Mouse (Mus musculus) intestine, embryonic 16.5 days (tissue): ENCODE results near the gene Spag4. TPM values are rescaled to one million over a fixed set of nuclear protein-coding genes. Genes with fewer than 3 reads are reported as not detected.

Source experiments
- ATAC-seq: fragments of 200-750 bp; cut with Nextera tagmentation; 2 replicates; pipeline ENCODE4 v1.8.0; 2017; ENCODE audit warnings: moderate TSS enrichment, moderate library complexity
- H3K27ac ChIP-seq: fragments of 300-500 bp; sonication (generic); 2 replicates; pipeline ENCODE4 v1.5.1; 2014; ENCODE audit warnings: mild to moderate bottlenecking, low read length
- H3K27me3 ChIP-seq: fragments of 300-500 bp; sonication (generic); replicated peaks from 2 replicates; pipeline ENCODE4 v1.6.1; 2014; ENCODE audit warnings: low read length, control low read depth, mixed read lengths; ENCODE audit not compliant: control insufficient read depth, insufficient read depth
- H3K36me3 ChIP-seq: fragments of 300-500 bp; sonication (generic); 2 replicates; pipeline ENCODE4 v1.6.1; 2014; ENCODE audit warnings: low read length, control low read depth; ENCODE audit not compliant: control insufficient read depth, insufficient read depth
- H3K4me1 ChIP-seq: fragments of 300-500 bp; sonication (generic); 2 replicates; pipeline ENCODE4 v1.6.1; 2014; ENCODE audit warnings: low read length, control low read depth, mixed read lengths; ENCODE audit not compliant: control insufficient read depth, insufficient read depth
- H3K4me2 ChIP-seq: fragments of 300-500 bp; sonication (generic); 2 replicates; pipeline ENCODE4 v1.6.1; 2014; ENCODE audit warnings: low read depth, low read length, control low read depth
- H3K4me3 ChIP-seq: fragments of 300-500 bp; sonication (generic); 2 replicates; pipeline ENCODE4 v1.5.1; 2014; ENCODE audit warnings: mild to moderate bottlenecking, low read length
- H3K9ac ChIP-seq: fragments of 300-500 bp; sonication (generic); 2 replicates; pipeline ENCODE4 v1.6.1; 2014; ENCODE audit warnings: low read depth, low read length
- H3K9me3 ChIP-seq: fragments of 300-500 bp; sonication (generic); 2 replicates; pipeline ENCODE4 v1.6.1; 2016; ENCODE audit warnings: low read length, control low read depth; ENCODE audit not compliant: control insufficient read depth
- WGBS: fragments of 180-500 bp; shearing (Covaris S2); extraction: QIAGEN DNeasy Blood & Tissue Kit; methylation state at CpG from one replicate; pipeline ENCODE4 v1.1.7; 2014; 5-methylcytosine and 5-hydroxymethylcytosine counted together
- polyA plus RNA-seq: library from polyadenylated mRNA; unstranded; fragments of >200 nt; fragmentation: Nextera tagmentation; extraction: Ambion mirVana; gene quantifications from 2 replicates; pipeline ENCODE4 v1.2.1, GENCODE M21; 2015

Gene Spag4
- 1.7 and 2.4 TPM in 2 replicates for polyA plus RNA-seq

DNA sequence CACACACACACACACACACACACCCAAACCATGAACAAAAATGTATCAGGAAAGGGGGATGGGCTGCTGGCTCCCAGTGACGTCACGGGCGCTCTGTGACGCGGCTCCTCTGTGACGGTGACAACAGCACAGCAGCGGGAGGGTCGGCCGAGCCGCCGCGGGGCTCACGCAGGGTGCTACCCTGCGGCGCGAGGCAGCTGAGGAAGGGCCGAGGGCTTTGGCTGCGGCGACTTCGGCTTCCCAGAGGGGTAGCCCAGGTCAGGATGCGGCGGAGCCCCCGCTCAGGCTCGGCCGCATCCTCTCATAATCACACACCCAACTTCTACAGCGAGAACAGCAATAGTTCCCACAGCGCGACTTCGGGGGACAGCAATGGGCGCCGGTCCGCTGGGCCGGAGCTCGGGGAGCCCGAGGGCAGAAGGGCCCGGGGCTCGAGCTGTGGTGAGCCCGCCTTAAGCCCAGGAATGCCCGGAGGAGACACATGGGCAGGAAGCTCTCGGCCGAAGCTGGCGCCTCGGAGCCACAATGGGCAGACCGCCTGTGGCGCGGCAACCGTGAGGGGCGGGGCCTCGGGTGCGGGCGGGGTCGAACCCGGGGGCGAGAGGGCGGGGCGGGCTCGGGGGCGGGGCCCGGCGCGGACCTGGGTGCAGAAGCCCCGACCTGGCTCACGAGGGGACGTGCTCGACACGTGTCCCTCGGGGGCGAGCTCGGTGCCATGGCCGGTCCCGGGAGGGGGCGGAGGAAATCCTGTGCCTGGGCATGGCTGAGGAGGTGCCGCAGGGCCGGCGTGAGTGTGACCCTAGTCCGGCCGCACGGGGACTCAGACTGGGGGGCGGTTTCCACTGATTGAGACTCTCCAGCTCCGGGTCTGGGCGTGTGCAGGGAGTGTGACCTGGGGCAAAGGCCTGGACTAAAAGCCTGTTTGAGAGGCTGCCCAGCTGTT, at the start of gene Spag4:
Gene Spag4, plus strand, starts transcription at position 77 of the 943 bp plus-strand sequence.
- Histone ChIP-seq H3K27me3 (no peaks in the 10 kb centered on the region), H3K9ac (peak within 1 kb of the TSS; percentile 83), H3K4me3 (peak within 1 kb of the TSS; percentile 73), H3K9me3 (no peaks in the 10 kb centered on the region), H3K4me2 (peak within 1 kb of the TSS; percentile 95), H3K36me3 (0 out of 2 replicates have a peak, but pooled peaks cover 6% of the 10 kb centered on the region), H3K27ac (peak within 1 kb of the TSS; percentile 67), H3K4me1 (no peaks in the 10 kb centered on the region; the same call in 1 of the 2 replicates)
- peak; percentile 86 for ATAC-seq
- WGBS: under 1% methylated on average over 75 of the region's 81 CpGs

DNA sequence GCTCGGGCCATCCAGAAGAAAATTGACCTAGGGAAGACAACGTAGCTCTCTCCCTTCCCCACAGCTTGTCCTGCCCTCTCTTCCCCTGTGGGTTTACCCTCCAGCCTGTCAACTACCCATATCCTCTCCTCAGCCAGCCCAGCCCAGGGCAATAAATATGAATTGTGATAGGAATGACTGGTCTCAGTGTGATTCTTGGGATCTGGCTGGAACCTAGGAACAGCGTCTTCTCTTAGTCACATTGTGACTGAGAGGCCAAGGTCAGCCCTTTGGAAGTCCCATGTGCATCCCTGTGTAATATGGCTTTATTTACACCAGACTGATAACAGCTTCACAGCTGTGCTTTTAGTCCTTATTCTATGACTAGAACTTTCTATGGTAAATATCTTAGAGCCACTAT, 46.9 kb upstream of the Spag4 start:
- H3K27me3 ChIP-seq: no peaks in the 10 kb centered on the region
- H3K9ac ChIP-seq: no peak overlapping the region
- ATAC-seq: no peak
- H3K4me2 ChIP-seq: no peak overlapping the region
- H3K4me3 ChIP-seq: no peak overlapping the region
- H3K36me3 ChIP-seq: peaks cover 28% of the 10 kb centered on the region
- WGBS: 80% methylated on average over 3 of the region's 3 CpGs
- no peaks in the 10 kb centered on the region for H3K9me3 ChIP-seq
- no peak overlapping the region for H3K27ac ChIP-seq
- no peaks in the 10 kb centered on the region; the same call in 1 of the 2 replicates for H3K4me1 ChIP-seq

DNA sequence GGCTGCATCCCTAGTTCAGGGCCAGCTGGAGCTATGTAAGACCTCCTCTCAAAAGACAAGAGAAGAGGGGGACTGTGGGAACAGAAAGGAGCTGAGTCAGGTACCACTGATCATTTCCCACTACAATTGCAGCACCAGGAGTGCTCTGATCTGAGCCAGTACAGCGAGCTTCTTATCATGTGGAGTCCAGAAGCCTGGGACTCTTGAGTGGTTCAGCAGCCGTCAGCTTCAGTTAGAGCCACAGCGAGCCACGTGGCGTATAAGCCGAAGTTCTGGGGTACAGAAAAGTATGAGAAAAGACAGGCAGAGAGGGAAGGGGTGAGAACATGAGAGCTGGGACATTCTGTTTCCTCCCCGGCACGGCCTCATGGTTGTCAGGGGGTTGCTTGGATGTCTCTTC, 43.8 kb upstream of the Spag4 start:
- Histone ChIP-seq H3K4me1 (no peaks in the 10 kb centered on the region; the same call in 1 of the 2 replicates), H3K9ac (no peak overlapping the region), H3K4me3 (no peak overlapping the region), H3K4me2 (no peak overlapping the region), H3K27me3 (no peaks in the 10 kb centered on the region), H3K27ac (no peak overlapping the region), H3K36me3 (peaks cover 18% of the 10 kb centered on the region), H3K9me3 (no peaks in the 10 kb centered on the region)
- ATAC-seq: no peak
- WGBS: 83% methylated on average over 8 of the region's 8 CpGs

DNA sequence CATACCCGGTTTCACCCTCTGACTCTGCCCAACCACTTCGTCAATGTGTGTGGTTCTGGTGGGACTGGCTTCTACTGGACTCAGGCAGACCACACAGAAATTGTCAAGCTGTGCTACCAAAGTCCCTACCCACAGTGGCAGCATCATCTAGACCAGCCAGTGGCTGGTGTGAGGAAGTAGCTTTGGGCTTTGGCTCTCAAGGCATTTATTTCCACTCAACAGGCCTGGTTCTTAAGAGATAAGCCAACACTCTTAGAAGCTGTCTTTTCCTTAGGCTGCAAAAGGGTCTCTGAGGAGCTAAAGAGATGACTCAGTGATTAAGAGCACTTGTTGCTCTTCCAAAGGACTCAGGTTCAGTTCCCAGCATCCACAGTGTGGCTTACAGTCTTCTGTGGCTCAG, 43.2 kb upstream of the Spag4 start:
- ATAC-seq: no peak
- WGBS: 87% methylated on average over 2 of the region's 2 CpGs
- H3K9ac ChIP-seq: no peak overlapping the region
- H3K9me3 ChIP-seq: no peaks in the 10 kb centered on the region
- H3K4me3 ChIP-seq: no peak overlapping the region
- H3K4me2 ChIP-seq: no peak overlapping the region
- no peaks in the 10 kb centered on the region; the same call in 1 of the 2 replicates for H3K4me1 ChIP-seq
- no peak overlapping the region for H3K27ac ChIP-seq
- no peaks in the 10 kb centered on the region for H3K27me3 ChIP-seq
- H3K36me3 ChIP-seq: peaks cover 14% of the 10 kb centered on the region

DNA sequence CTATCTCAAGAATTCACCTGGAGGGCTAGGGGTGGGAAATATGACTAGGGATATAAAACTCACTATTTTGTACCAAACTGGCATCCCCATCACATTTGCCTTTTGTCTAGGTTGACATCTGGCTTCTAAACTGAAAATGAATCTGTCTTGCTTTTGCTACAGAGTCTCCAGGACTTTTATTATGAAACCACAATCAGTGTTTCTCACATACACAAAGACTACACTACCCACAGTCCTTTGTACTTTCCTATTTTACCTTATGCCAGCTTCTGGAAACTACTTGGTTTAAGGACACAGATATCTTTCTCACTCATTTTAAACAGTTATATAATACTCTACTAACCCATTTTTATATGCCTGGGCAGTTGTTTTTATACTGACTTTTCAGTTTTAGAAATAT, 39.5 kb upstream of the Spag4 start:
- Histone ChIP-seq H3K27ac (no peak overlapping the region), H3K9me3 (no peaks in the 10 kb centered on the region), H3K27me3 (no peaks in the 10 kb centered on the region), H3K4me3 (no peak overlapping the region), H3K4me1 (no peaks in the 10 kb centered on the region), H3K4me2 (no peak overlapping the region), H3K36me3 (no peaks in the 10 kb centered on the region), H3K9ac (no peak overlapping the region)
- no peak for ATAC-seq

DNA sequence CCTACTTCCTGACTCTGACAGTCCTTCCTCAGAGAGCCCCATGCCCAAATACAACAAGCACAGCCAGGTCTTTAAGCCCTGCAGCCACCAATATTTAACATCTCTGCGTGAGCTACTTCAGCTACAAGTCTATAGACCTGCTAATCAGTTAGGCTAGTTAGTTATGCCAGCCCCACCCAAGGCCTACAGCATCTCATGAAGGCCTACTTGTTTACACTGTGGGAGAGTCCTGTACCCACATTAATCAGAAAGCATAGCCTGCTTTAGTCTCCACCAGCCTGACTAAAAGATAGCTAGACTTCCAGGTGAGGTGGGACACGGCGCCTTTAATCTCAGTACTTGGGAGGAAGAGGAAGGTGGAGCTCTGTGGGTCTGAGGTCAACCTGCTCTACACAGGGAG, 25.6 kb upstream of the Spag4 start:
- no peaks in the 10 kb centered on the region for H3K4me1 ChIP-seq
- no peak overlapping the region for H3K27ac ChIP-seq
- H3K36me3 ChIP-seq: no peaks in the 10 kb centered on the region
- WGBS: 72% methylated on average over 3 of the region's 3 CpGs
- H3K4me2 ChIP-seq: no peak overlapping the region
- no peak overlapping the region for H3K9ac ChIP-seq
- H3K4me3 ChIP-seq: no peak overlapping the region
- H3K27me3 ChIP-seq: no peaks in the 10 kb centered on the region
- H3K9me3 ChIP-seq: no peaks in the 10 kb centered on the region
- ATAC-seq: no peak

DNA sequence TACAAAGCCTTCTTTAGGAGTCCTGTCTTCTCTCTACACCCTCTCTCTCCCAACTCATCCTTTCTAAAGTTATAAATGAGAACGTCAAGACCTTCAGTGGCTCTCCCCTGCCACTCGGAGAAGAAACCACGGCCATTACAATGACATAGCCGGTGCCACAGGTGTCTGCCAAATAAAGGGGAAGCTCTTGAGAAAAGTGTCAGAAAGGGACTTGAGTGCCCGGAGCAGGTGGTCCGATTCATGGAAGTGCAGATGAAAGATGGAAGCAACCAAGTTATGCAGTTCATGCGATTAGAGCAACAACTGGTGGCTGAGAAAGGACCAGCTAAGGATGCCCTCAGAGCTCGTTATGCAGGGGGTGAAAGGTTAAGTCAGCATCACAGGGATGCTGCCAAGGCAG, 22.1 kb upstream of the Spag4 start:
- H3K9ac ChIP-seq: no peak overlapping the region
- no peak overlapping the region for H3K4me2 ChIP-seq
- H3K36me3 ChIP-seq: no peaks in the 10 kb centered on the region
- H3K4me1 ChIP-seq: no peaks in the 10 kb centered on the region
- no peaks in the 10 kb centered on the region for H3K27me3 ChIP-seq
- ATAC-seq: no peak
- H3K27ac ChIP-seq: no peak overlapping the region
- WGBS: 83% methylated on average over 8 of the region's 8 CpGs
- no peak overlapping the region for H3K4me3 ChIP-seq
- no peaks in the 10 kb centered on the region for H3K9me3 ChIP-seq

DNA sequence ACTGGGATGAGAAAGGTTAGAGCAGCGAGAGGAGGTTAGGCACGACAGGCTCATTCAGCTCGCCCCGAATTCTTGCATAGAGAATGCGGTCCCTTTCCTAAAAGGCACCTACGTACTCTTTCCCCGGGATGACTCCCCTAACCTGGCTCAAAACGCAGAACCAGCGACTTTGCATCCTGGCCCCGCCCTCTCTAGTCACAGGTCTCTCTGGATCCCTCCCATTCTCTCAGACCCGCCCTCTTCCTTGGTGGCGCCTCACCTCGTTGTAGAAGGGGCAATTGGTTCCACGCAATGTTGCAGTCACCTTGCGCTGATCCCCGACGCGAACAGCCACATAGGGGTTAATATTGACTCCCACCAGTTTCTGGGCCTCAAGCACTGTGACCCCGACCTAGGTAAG, 17.0 kb upstream of the Spag4 start:
- no peak; the same call in 1 of the 2 replicates for ATAC-seq
- H3K27me3 ChIP-seq: no peaks in the 10 kb centered on the region
- WGBS: 6% methylated on average over 19 of the region's 19 CpGs
- no peak overlapping the region for H3K27ac ChIP-seq
- peak overlapping the region; percentile 43 for H3K4me2 ChIP-seq
- H3K36me3 ChIP-seq: no peaks in the 10 kb centered on the region
- H3K4me3 ChIP-seq: peak overlapping the region; percentile 19
- no peaks in the 10 kb centered on the region for H3K9me3 ChIP-seq
- no peak overlapping the region for H3K9ac ChIP-seq
- H3K4me1 ChIP-seq: 0 out of 2 replicates have a peak, but pooled peaks cover 2% of the 10 kb centered on the region

DNA sequence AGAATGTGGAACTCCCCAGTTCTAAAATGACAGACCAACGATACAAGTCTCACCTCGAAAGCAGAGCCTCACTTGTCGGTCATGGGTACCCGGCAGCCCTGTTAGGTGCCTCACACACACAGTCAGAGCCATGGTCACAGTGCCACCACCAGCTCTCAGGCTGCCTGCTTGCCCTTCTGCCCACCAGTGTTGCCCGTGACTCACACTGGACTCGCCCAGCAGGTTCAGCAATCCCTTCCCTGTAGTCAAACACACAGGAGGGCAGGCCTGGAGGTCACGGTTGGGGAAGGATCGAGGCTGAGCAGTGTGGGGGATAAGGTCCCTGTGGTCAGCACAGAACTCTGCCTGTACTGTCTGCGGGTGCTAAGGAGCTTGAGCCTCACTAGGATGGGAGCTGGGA, 12.2 kb upstream of the Spag4 start, which contains the start of gene Fer1l4:
Gene Fer1l4, minus strand, starts transcription at position 132 of the 400 bp plus-strand sequence.
- Histone ChIP-seq H3K36me3 (no peaks in the 10 kb centered on the region), H3K9ac (no peak within 1 kb of the TSS), H3K27ac (no peak within 1 kb of the TSS), H3K4me1 (0 out of 2 replicates have a peak, but pooled peaks cover 2% of the 10 kb centered on the region), H3K27me3 (no peaks in the 10 kb centered on the region), H3K4me2 (no peak within 1 kb of the TSS), H3K9me3 (no peaks in the 10 kb centered on the region), H3K4me3 (no peak within 1 kb of the TSS)
- WGBS: 67% methylated on average over 9 of the region's 9 CpGs
- ATAC-seq: no peak
